Mouse (Mus musculus) C2C12 (cell line): ENCODE data around the gene Sec31a.

ENCODE experiments used
- CEBPB ChIP-seq: IDR thresholded peaks from one replicate; pipeline ENCODE4 v1.6.1; 2011; ENCODE audit warnings: low read depth, mild to moderate bottlenecking, control low read depth, moderate library complexity
- CTCF ChIP-seq: IDR thresholded peaks from one replicate; pipeline ENCODE4 v1.5.1; 2011; ENCODE audit not compliant: control insufficient read depth, insufficient read depth, insufficient read length
- MYOD1 ChIP-seq: IDR thresholded peaks from one replicate; pipeline ENCODE4 v1.6.1; 2011; ENCODE audit warnings: low read depth; ENCODE audit not compliant: control insufficient read depth, insufficient read length

GRCm38 (mm10) chr5:100429344-100430075, 13.5 kb upstream of the Sec31a start:
- TF ChIP-seq CTCF (no peak), CEBPB (no peak), MYOD1 (no peak)
